Mouse (Mus musculus): Measurements from ENCODE around the gene Lpcat2b. TPM values are rescaled to one million over a fixed set of nuclear protein-coding genes. Genes with fewer than 3 reads are reported as not detected.

The Lpcat2b gene
- polyA plus RNA-seq, 1 experiment: 0.10 TPM

GRCm38 (mm10) chr5:107438353-107438752, 7.0 kb downstream of the Lpcat2b start:
- Histone ChIP-seq H3K4me1 (ENCODE audit: control insufficient read depth, insufficient read depth, low read length) (peaks cover 2% of the 10 kb centered on the region; the same call in 1 of the 2 replicates), H3K27ac (ENCODE audit: insufficient read depth, low read length) (peak overlapping the region; percentile 94; the same call in 1 of the 2 replicates), H3K4me3 (ENCODE audit: insufficient read depth, low read length) (peak overlapping the region; percentile 45)
- TF ChIP-seq POLR2A (IDR thresholded peaks at IDR 0.05; ENCODE audit: extremely low read depth, insufficient read depth, low read length): no peak
- no peak for TF ChIP-seq CTCF (IDR thresholded peaks at IDR 0.05; ENCODE audit: extremely low read depth, insufficient read depth, low read length)

DNA sequence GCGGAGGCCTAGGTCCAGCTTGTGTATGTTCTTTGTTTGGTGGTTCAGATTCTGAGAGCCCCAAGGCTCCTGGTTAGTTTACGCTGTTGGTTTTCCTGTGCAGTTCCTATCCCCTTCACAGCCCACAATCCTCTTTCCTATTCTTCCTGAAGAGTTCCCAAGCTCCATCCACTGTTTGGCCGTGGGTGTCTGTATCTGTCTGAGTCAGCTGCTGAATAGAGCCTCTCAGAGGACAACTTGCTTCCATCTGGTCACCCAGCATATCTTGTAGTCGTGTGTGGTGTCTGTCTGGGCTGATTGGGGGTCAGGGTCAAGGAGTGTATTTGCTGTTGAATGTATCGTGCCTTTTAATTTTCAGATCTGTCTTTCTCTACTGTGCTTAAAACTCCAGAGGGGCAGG, 10.5 kb downstream of the Lpcat2b start:
- Histone ChIP-seq H3K4me1 (ENCODE audit: control insufficient read depth, insufficient read depth, low read length) (peaks cover 2% of the 10 kb centered on the region; the same call in 1 of the 2 replicates), H3K27ac (ENCODE audit: insufficient read depth, low read length) (no peak overlapping the region), H3K4me3 (ENCODE audit: insufficient read depth, low read length) (no peak overlapping the region)
- no peak for TF ChIP-seq POLR2A (IDR thresholded peaks at IDR 0.05; ENCODE audit: extremely low read depth, insufficient read depth, low read length)
- TF ChIP-seq CTCF (IDR thresholded peaks at IDR 0.05; ENCODE audit: extremely low read depth, insufficient read depth, low read length): no peak

DNA sequence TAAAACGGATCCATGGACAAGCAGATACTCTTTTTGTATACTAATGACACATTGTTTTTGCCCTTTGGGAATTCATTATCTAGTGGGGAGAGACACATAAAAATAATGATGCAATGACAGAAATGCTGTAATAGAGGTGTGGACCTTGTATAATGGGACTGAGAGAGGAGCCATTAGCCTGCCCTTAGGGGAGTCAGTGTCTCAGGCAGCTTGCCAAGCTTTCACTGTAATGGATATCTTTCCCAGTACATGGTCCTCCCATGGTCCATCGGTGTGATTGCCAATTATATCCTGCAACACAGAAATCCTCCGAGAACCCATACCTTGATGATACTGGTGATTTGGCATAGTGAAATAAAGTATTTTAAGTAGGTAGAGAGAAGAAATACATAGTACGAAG, 12.9 kb downstream of the Lpcat2b start:
- Histone ChIP-seq H3K27ac (ENCODE audit: insufficient read depth, low read length) (no peak overlapping the region), H3K4me3 (ENCODE audit: insufficient read depth, low read length) (no peak overlapping the region), H3K4me1 (ENCODE audit: control insufficient read depth, insufficient read depth, low read length) (no peaks in the 10 kb centered on the region)
- TF ChIP-seq POLR2A (IDR thresholded peaks at IDR 0.05; ENCODE audit: extremely low read depth, insufficient read depth, low read length): no peak
- TF ChIP-seq CTCF (IDR thresholded peaks at IDR 0.05; ENCODE audit: extremely low read depth, insufficient read depth, low read length): no peak

- TF ChIP-seq CTCF (IDR thresholded peaks at IDR 0.05; ENCODE audit: extremely low read depth, insufficient read depth, low read length) (no peak), POLR2A (IDR thresholded peaks at IDR 0.05; ENCODE audit: extremely low read depth, insufficient read depth, low read length) (no peak)
- H3K4me1 ChIP-seq (ENCODE audit: control insufficient read depth, insufficient read depth, low read length): no peaks in the 10 kb centered on the region
- no peak overlapping the region for H3K27ac ChIP-seq (ENCODE audit: insufficient read depth, low read length)
- no peak overlapping the region for H3K4me3 ChIP-seq (ENCODE audit: insufficient read depth, low read length)
Measured at GRCm38 (mm10) chr5:107447977-107448376, 16.6 kb downstream of the Lpcat2b start.

GRCm38 (mm10) chr5:107448784-107449183, 17.4 kb downstream of the Lpcat2b start:
- H3K27ac ChIP-seq (ENCODE audit: insufficient read depth, low read length): no peak overlapping the region
- TF ChIP-seq POLR2A (IDR thresholded peaks at IDR 0.05; ENCODE audit: extremely low read depth, insufficient read depth, low read length) (no peak), CTCF (IDR thresholded peaks at IDR 0.05; ENCODE audit: extremely low read depth, insufficient read depth, low read length) (no peak)
- no peaks in the 10 kb centered on the region for H3K4me1 ChIP-seq (ENCODE audit: control insufficient read depth, insufficient read depth, low read length)
- H3K4me3 ChIP-seq (ENCODE audit: insufficient read depth, low read length): no peak overlapping the region

DNA sequence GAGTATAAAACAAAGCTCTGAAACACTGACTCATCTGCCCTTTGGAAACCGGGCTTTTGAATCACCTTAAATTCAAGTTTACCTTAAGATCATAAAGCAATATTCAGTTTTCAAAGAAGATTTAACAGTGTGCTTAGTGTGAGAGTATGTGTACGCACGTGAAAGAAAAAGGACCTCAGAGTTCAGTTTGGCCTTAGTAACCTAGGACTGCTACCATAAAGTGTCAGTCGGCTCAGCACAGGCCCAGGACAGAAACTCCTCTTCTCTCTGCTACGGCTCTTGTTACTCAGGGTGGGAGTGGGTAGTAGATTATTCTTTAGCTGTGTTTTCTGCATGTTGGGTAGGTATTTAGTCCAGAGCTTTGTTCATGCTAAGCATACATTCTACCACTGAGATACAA, 18.3 kb downstream of the Lpcat2b start:
- no peak for TF ChIP-seq POLR2A (IDR thresholded peaks at IDR 0.05; ENCODE audit: extremely low read depth, insufficient read depth, low read length)
- TF ChIP-seq CTCF (IDR thresholded peaks at IDR 0.05; ENCODE audit: extremely low read depth, insufficient read depth, low read length): no peak
- no peaks in the 10 kb centered on the region for H3K4me1 ChIP-seq (ENCODE audit: control insufficient read depth, insufficient read depth, low read length)
- no peak overlapping the region; the same call in 1 of the 2 replicates for H3K27ac ChIP-seq (ENCODE audit: insufficient read depth, low read length)
- no peak overlapping the region for H3K4me3 ChIP-seq (ENCODE audit: insufficient read depth, low read length)

GRCm38 (mm10) chr5:107450299-107450698, 18.9 kb downstream of the Lpcat2b start:
- TF ChIP-seq POLR2A (IDR thresholded peaks at IDR 0.05; ENCODE audit: extremely low read depth, insufficient read depth, low read length) (no peak), CTCF (IDR thresholded peaks at IDR 0.05; ENCODE audit: extremely low read depth, insufficient read depth, low read length) (no peak)
- Histone ChIP-seq H3K27ac (ENCODE audit: insufficient read depth, low read length) (no peak overlapping the region), H3K4me1 (ENCODE audit: control insufficient read depth, insufficient read depth, low read length) (no peaks in the 10 kb centered on the region), H3K4me3 (ENCODE audit: insufficient read depth, low read length) (no peak overlapping the region)

GRCm38 (mm10) chr5:107462147-107463076, 31.1 kb downstream of the Lpcat2b start:
- Histone ChIP-seq H3K4me3 (ENCODE audit: insufficient read depth, low read length) (no peak overlapping the region), H3K27ac (ENCODE audit: insufficient read depth, low read length) (no peak overlapping the region), H3K4me1 (ENCODE audit: control insufficient read depth, insufficient read depth, low read length) (peaks cover 2% of the 10 kb centered on the region; the same call in 1 of the 2 replicates)
- TF ChIP-seq POLR2A (IDR thresholded peaks at IDR 0.05; ENCODE audit: extremely low read depth, insufficient read depth, low read length): no peak

- no peak overlapping the region for H3K27ac ChIP-seq (ENCODE audit: insufficient read depth, low read length)
- H3K4me3 ChIP-seq (ENCODE audit: insufficient read depth, low read length): no peak overlapping the region
- peaks cover 2% of the 10 kb centered on the region; the same call in 1 of the 2 replicates for H3K4me1 ChIP-seq (ENCODE audit: control insufficient read depth, insufficient read depth, low read length)
- TF ChIP-seq POLR2A (IDR thresholded peaks at IDR 0.05; ENCODE audit: extremely low read depth, insufficient read depth, low read length) (no peak), CTCF (IDR thresholded peaks at IDR 0.05; ENCODE audit: extremely low read depth, insufficient read depth, low read length) (no peak)
Measured at GRCm38 (mm10) chr5:107466501-107466900, 35.2 kb downstream of the Lpcat2b start.

DNA sequence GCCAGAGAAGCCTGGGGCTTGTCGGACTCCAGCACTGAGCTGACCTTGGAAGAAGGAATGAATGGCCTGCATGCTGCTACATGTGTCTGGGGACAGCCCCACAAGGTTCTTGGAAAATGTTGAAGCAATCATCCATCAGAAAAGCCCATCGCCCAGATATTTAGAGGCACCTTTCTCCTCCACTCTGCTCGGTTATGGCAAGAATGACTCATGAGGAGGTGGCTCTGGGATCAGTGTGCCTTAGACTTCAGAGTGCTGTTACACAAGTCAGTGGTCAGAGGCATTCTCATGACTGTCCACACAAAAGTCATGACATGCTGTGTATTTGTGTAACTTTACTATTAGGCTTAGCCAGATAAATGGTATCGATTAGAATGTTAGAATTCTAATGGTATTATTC, 35.7 kb downstream of the Lpcat2b start:
- Histone ChIP-seq H3K4me3 (ENCODE audit: insufficient read depth, low read length) (no peak overlapping the region), H3K4me1 (ENCODE audit: control insufficient read depth, insufficient read depth, low read length) (peaks cover 2% of the 10 kb centered on the region; the same call in 1 of the 2 replicates), H3K27ac (ENCODE audit: insufficient read depth, low read length) (no peak overlapping the region)
- TF ChIP-seq CTCF (IDR thresholded peaks at IDR 0.05; ENCODE audit: extremely low read depth, insufficient read depth, low read length) (no peak), POLR2A (IDR thresholded peaks at IDR 0.05; ENCODE audit: extremely low read depth, insufficient read depth, low read length) (no peak)
